Mouse (Mus musculus) layer of hippocampus, adult 2 months (tissue): ENCODE data around the gene Lrrc55. TPM values are rescaled to one million over a fixed set of nuclear protein-coding genes. Genes with fewer than 3 reads are reported as not detected.

Source experiments
- DNase-seq, 2 experiments: peaks; one replicate each; pipeline ENCODE4 v3.0.0; 2022; ENCODE audit warnings: low spot score in 2 of 2
- H3K27ac ChIP-seq: fragments of 200-600 bp; 2 replicates; pipeline ENCODE4 v1.8.1; 2022
- H3K4me3 ChIP-seq: fragments of 200-600 bp; 2 replicates; pipeline ENCODE4 v1.8.1; 2022; ENCODE audit warnings: mild to moderate bottlenecking
- CTCF ChIP-seq: fragments of 200-600 bp; conservative IDR thresholded peaks from 2 replicates; pipeline ENCODE4 v1.8.1; 2022; ENCODE audit warnings: antibody characterized with exemption, mild to moderate bottlenecking, moderate library complexity
- total RNA-seq, 2 experiments: library from RNA; stranded (reverse); gene quantifications; 2 replicates each; pipeline ENCODE4 v1.2.3; 2021

Lrrc55 gene
- total RNA-seq, 2 experiments from 2014 or later, result 13.3 to 13.7 TPM

DNA sequence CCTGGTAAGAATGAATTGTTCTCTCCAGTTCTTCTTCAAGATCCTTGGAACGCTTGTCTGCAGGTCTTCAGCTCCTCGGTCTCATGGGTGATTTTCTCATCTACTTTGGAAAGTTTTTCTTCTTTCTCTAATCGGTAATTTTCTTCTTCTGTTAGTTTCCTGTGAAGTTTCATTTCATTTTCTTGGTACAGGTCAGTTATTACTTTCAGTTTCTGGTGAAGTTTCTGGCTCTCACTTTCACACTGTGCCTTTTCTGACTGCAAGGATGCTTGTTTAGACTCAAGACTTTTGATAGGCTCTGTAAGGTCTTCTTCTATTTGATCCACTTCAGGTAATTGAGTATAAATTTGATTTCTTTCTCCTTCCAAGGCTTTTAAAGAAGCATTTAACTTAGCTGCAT is 39.6 kb downstream of the Lrrc55 start:
- no peak for DNase-seq
- Histone ChIP-seq H3K4me3 (no peak overlapping the region), H3K27ac (no peak overlapping the region)
- TF ChIP-seq CTCF, result no peak

DNA sequence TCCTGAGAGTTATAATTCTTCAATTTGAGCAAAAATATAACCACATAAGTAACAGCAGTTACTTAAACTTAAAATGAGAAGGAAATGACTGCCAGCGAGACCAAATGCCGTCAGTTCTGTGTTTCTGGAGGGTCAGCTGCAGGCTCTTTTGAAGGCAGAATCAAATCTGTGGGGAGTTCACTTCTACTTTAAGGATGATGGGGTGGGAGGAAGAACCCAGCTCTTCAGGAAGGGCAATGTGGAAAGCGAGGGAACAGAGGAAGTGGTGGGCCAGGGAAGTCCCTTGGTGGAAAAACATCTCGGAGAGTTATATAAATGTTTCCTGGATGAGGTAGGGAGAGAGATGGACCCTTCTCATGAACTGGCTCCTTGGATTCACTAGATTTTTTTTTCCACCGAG is 40.9 kb downstream of the Lrrc55 start:
- DNase-seq, result no peak
- TF ChIP-seq CTCF, result no peak
- Histone ChIP-seq H3K27ac (no peak overlapping the region), H3K4me3 (no peak overlapping the region)

DNA sequence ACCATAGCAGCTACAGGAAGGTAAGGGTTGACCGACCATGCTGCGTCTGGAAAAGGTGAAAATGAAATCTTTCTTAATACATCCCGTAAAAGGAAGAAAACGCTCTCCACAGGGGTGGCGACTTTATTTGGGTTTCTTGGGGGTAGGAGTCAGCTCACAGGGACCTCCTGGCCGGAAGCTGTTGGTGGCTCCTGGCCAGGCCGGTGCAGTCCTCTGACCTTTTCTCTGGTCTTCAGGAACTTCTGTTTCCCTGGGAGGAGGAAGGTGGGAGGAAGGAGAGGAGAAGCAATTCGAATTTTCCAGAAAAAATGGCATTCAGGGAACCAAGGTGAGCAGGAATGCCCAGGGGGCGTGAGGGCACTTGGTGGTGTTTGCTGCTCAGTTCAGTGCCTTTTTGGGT is 41.7 kb downstream of the Lrrc55 start:
- TF ChIP-seq CTCF, result no peak
- Histone ChIP-seq H3K4me3 (no peak overlapping the region), H3K27ac (no peak overlapping the region)
- DNase-seq, result no peak

DNA sequence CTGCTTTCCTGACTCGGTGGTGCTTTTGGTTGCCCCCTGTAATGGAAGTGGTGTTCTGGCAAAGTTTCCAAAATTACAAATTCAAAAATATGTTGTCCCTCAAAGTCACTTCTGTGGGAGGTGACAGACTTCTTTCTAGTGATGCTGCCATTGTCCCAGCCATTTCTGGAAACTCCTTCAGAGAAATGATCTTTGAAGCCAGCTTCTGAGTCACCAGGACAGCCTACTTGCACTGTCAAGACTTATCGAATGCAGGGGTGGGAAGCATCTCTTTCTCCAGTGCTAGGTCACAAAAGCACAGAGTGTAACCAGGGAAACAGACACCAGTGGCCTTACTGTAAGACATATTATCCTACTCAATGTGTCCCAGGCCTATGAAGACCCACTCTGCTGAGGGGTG is 45.8 kb downstream of the Lrrc55 start:
- TF ChIP-seq CTCF, result no peak
- Histone ChIP-seq H3K27ac (no peak overlapping the region), H3K4me3 (no peak overlapping the region)
- no peak for DNase-seq

DNA sequence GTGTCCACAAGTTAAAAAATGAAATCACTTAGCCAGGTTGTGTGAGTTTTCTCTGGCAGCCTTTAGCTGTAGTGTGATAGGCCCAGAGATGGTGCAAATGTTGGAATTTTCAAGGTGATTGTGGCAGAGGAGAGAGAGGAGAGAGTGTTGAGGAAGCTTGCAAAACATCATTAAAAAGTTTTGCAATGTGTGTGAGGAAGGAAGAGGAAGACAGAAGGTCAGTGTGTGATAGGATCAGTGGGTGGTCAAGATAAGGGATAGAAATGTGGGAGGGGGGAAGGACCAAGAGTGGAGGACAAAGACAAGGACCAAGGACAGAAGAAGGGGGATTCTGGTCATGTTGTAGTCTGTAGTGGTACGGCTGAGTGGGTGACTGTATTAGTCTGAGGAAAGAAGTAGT is 46.6 kb downstream of the Lrrc55 start:
- no peak for TF ChIP-seq CTCF
- no peak for DNase-seq
- Histone ChIP-seq H3K27ac (no peak overlapping the region), H3K4me3 (no peak overlapping the region)

DNA sequence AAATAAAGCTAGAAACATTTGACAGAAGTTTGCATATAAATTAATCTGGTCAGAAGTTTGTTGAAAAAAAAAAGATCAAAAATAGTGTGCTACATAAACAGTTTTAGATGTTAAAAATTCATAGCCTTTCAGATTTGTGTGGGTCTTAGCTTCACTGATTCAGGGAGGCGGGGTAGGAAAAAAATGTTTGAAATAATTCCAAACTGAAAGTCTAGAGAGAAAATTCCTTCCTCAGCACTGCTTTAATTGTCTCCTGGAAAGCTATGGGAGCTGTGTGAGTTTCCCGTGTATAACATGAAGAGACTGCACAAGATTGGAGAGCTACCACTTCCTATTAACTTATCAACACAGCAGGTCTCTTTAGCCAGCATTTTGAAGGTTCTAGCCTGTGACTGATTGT is 49.5 kb downstream of the Lrrc55 start:
- DNase-seq, result no peak
- H3K27ac ChIP-seq, result no peak overlapping the region
- H3K4me3 ChIP-seq, result no peak overlapping the region
- TF ChIP-seq CTCF, result no peak

DNA sequence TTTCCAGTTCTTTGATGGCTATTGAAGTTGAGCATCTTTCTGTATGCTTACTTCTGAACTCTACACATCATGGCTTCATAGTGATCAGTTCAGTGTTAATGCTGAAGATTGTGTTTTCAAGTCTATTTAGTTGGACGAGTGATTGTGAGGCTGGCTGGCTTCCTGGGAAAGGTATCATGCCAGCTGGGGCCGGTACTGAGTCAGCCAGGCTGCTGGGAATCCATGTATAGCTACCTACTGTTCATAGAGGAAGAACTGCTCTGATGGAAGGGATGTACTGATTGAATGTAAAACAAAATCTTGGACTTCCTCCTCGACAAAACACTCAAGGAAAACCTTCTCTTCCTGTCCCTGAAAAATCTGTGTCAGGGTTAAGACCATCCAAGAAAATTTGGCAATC is 51.7 kb downstream of the Lrrc55 start:
- TF ChIP-seq CTCF, result no peak
- no peak overlapping the region for H3K4me3 ChIP-seq
- H3K27ac ChIP-seq, result no peak overlapping the region
- DNase-seq, result no peak

DNA sequence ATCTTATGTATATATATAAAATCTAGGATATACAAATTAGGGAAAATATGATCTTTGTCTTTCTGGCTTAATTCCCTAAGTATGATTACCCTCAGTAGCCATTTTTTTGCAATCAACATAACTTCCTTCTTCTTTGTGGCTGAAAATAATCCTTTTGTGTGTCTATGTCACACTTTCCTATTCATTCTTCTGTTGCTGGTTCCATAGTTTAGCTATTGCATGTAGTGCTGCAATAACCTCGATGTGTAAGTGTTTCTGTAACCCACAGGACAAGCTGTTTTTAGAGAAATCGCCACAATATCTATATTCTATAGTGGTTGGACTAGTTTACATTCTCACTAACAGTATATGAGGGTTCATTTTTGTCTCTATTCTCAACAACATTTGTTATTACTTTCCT is 52.1 kb downstream of the Lrrc55 start:
- no peak overlapping the region for H3K4me3 ChIP-seq
- H3K27ac ChIP-seq, result no peak overlapping the region
- no peak for TF ChIP-seq CTCF
- no peak for DNase-seq

DNA sequence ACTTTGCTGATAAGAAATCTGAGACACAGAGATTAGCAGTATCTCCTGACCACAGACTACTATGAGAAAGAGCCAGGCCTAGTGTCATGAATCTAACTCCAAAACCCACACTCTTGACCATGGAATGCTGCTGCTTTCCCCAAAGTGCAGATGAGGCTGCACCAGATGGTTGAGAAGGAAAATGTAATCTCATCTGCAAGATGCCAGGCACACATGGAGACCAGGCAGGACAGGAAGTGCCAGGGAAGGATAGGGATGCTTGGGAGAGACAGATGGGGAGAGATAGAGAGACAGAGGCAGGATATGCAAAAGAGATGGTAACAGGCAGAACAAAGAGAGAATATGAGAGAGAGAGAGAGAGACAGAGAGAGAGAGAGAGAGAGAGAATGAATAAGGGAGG is 56.2 kb downstream of the Lrrc55 start:
- DNase-seq, result no peak
- Histone ChIP-seq H3K27ac (no peak overlapping the region), H3K4me3 (no peak overlapping the region)
- no peak for TF ChIP-seq CTCF

DNA sequence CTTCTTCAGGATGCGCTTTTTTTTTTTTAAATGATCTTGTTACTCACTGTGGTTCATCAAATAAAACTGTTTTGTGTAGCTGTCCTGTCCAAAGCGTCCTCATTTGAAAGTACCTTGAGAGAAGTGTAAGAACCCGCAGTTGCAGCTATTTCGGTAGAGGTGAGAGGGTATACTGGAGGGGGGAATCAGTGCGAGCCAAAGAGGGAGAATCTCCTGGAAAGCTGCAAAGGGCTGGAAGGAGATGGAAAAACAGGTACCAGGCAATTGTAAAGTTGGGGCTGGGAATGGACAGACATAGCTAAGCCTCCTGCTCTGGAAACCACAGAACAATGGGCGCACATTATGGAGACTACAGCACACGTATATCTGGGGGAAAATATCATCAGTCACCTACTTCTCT is 57.2 kb downstream of the Lrrc55 start:
- TF ChIP-seq CTCF, result no peak
- no peak overlapping the region for H3K4me3 ChIP-seq
- no peak for DNase-seq
- no peak overlapping the region for H3K27ac ChIP-seq

DNA sequence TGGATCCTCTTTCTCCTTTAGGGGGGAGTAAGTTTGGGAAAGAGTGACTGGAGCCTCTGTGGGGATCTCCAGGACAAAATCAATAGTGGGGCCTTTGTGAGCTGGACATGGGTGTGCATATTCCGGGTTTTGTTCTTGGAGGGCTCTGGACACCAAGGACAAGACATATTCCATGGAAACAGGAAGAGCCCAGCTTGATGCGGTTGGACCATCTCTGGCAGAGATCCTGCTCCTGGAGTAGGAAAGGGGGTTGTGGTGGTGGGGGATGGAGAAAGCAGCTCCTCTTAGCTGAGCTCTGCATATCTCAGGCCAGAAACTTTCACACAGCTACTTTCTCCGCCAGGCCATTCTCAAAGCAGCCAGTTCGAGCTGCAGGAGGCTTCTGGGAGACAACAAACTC is 57.6 kb downstream of the Lrrc55 start:
- TF ChIP-seq CTCF, result no peak
- no peak overlapping the region for H3K27ac ChIP-seq
- no peak overlapping the region for H3K4me3 ChIP-seq
- no peak for DNase-seq

DNA sequence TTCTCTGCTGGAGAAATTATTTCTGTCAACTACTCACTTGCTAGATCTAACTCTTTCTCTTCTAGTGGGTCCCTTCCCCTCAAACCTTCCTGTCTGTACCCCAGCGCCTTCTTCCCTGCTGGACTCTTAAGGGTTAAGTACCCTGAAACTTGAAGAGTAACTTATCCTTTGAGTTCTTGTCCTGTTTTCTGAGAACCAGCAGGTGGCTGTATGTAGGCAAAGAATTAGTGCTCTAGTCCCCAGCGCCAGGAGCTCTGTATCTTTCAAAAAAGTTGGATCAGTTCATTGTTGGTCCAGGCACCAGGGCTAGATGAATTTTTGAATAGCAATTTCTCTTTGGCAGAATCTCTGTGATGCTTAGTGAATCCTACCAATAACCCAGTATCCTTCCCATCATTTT is 58.9 kb downstream of the Lrrc55 start:
- peak; percentile 48 for TF ChIP-seq CTCF
- H3K27ac ChIP-seq, result no peak overlapping the region
- no peak for DNase-seq
- no peak overlapping the region for H3K4me3 ChIP-seq

DNA sequence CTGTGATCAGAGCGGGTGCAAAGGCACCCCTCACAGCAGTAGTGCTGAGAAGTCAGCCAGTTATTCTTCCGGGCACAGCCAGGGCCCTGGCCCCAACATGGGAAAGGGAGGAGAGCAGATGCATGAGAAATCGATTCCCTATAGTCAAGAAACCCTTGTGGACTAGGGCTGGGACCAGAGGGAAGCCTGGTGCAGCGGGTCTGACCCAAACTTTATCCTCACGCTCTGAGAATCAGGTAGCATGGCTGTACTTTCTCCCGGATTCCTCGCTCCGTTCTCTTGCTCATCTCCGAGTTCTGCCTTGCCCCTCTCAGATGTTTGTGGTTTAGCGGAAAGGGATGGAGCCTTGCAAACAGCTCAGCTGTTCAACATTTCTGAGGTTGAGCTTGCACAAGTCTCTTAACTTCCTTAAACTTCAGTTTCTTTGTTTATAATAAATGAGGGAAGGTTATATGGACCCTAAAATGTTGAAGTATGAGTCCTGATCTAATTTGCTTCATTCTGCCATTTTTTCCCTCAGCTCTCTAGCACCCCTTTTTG is 59.3 kb downstream of the Lrrc55 start:
- no peak overlapping the region for H3K27ac ChIP-seq
- DNase-seq, result no peak
- no peak overlapping the region for H3K4me3 ChIP-seq

DNA sequence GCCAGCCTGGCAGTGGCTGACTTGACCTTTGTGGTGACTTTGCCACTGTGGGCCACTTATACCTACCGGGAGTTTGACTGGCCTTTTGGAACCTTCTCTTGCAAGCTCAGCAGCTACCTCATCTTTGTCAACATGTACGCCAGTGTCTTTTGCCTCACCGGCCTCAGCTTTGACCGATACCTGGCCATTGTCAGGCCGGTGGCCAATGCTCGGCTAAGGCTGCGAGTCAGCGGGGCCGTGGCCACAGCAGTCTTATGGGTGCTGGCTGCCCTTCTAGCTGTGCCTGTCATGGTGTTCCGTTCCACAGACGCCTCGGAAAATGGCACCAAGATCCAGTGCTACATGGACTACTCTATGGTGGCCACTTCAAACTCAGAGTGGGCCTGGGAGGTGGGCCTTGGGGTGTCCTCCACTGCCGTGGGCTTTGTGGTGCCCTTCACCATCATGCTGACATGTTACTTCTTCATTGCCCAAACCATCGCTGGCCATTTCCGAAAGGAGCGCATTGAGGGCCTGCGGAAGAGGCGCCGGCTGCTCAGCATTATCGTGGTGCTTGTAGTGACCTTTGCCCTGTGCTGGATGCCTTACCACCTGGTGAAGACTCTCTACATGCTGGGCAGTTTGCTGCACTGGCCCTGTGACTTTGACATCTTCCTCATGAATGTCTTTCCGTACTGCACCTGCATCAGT is 60.0 kb downstream of the Lrrc55 start:
- no peak overlapping the region for H3K27ac ChIP-seq
- no peak for DNase-seq
- no peak for TF ChIP-seq CTCF
- H3K4me3 ChIP-seq, result no peak overlapping the region

More for the DNA sequence above, 59.3 kb downstream of the Lrrc55 start:
- TF ChIP-seq CTCF, result no peak
